Mouse (Mus musculus) embryo, embryonic 11 days (tissue): Measurements from ENCODE around the gene Trh.
A peak's percentile ranks its signal among the peaks of the same experiment; 100 is the strongest.

ENCODE experiments used
- DNase-seq: peaks from one replicate; pipeline ENCODE4 v3.0.0-alpha.2; 2015

The Trh gene

GRCm38 (mm10) chr6:92244591-92244990 is at the start of gene Trh:
TSS of gene Trh (minus strand) at chr6:92244650.
- DNase-seq, result peak; percentile 37

GRCm38 (mm10) chr6:92290826-92291225 is 46.4 kb upstream of the Trh start:
- no peak for DNase-seq

GRCm38 (mm10) chr6:92286889-92287288 is 42.4 kb upstream of the Trh start:
- no peak for DNase-seq

GRCm38 (mm10) chr6:92286258-92286888 is 41.9 kb upstream of the Trh start:
- DNase-seq, result peak; percentile 73

- no peak for DNase-seq
Observed at GRCm38 (mm10) chr6:92285559-92285958, 41.1 kb upstream of the Trh start.

- no peak for DNase-seq
Observed at GRCm38 (mm10) chr6:92277179-92277578, 32.7 kb upstream of the Trh start.

GRCm38 (mm10) chr6:92273652-92274322 is 29.3 kb upstream of the Trh start:
- DNase-seq, result no peak

GRCm38 (mm10) chr6:92272601-92273000 is 28.2 kb upstream of the Trh start:
- no peak for DNase-seq

- DNase-seq, result peak; percentile 77
Observed at GRCm38 (mm10) chr6:92269019-92269418, 24.6 kb upstream of the Trh start.

GRCm38 (mm10) chr6:92268001-92268400 is 23.6 kb upstream of the Trh start:
- no peak for DNase-seq

- DNase-seq, result no peak
Observed at GRCm38 (mm10) chr6:92261162-92261843, 16.9 kb upstream of the Trh start.

- no peak for DNase-seq
Observed at GRCm38 (mm10) chr6:92255346-92255745, 10.9 kb upstream of the Trh start.

GRCm38 (mm10) chr6:92253253-92253870 is 8.9 kb upstream of the Trh start:
- DNase-seq, result no peak

- DNase-seq, result no peak
Observed at GRCm38 (mm10) chr6:92247215-92247919, 2.9 kb upstream of the Trh start.

- DNase-seq, result peak; percentile 26
Observed at GRCm38 (mm10) chr6:92246335-92246734, 1.9 kb upstream of the Trh start.

GRCm38 (mm10) chr6:92241178-92241906 is 3.1 kb downstream of the Trh start:
- DNase-seq, result peak; percentile 56

- DNase-seq, result no peak
Observed at GRCm38 (mm10) chr6:92235036-92235435, 9.4 kb downstream of the Trh start.

- no peak for DNase-seq
Observed at GRCm38 (mm10) chr6:92231762-92232161, 12.7 kb downstream of the Trh start.

- no peak for DNase-seq
Observed at GRCm38 (mm10) chr6:92231356-92231755, 13.1 kb downstream of the Trh start.

- no peak for DNase-seq
Observed at GRCm38 (mm10) chr6:92229586-92229985, 14.9 kb downstream of the Trh start.

GRCm38 (mm10) chr6:92229103-92229502 is 15.3 kb downstream of the Trh start:
- DNase-seq, result no peak

GRCm38 (mm10) chr6:92224981-92225380 is 19.5 kb downstream of the Trh start:
- no peak for DNase-seq
